Mouse (Mus musculus): Measurements from ENCODE around the gene Lamp2.
"Not testable (repeated sequence)": the region's sequence is repeated elsewhere in the genome, so short reads cannot be mapped to it uniquely, and the experiment has no call there.

The Lamp2 gene

GRCm38 (mm10) chrX:38426043-38426442, 30.2 kb downstream of the Lamp2 start:
- DNase-seq (ENCODE audit: low spot score in 2 of 2) = no peak

- no peak for DNase-seq (ENCODE audit: low spot score in 2 of 2)
Observed at GRCm38 (mm10) chrX:38423096-38423495, 33.2 kb downstream of the Lamp2 start.

DNA sequence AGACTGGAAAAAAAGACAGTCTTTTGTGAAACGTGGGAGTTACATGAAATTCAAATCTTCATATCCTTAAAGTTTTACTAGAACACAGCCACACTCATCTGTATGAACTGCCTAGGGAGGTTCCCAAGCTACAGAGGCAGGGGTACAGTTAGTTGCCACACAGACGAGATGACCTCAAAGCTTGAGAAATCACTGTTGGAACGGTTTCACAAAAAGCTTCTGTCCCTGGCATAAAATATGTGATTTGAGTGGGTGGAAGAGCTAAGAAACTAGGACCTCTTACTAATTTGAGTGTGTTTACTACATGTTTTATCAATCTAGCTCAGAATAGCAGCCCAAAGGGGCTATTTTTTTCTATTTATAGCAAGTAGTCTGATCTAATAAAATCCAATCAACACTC, 33.9 kb downstream of the Lamp2 start:
- DNase-seq (ENCODE audit: low spot score in 2 of 2) = no peak

GRCm38 (mm10) chrX:38403879-38404278, 52.4 kb downstream of the Lamp2 start:
- no peak for DNase-seq (ENCODE audit: low spot score in 2 of 2)

GRCm38 (mm10) chrX:38402981-38403380, 53.3 kb downstream of the Lamp2 start:
- DNase-seq (ENCODE audit: low spot score in 2 of 2) = no peak

DNA sequence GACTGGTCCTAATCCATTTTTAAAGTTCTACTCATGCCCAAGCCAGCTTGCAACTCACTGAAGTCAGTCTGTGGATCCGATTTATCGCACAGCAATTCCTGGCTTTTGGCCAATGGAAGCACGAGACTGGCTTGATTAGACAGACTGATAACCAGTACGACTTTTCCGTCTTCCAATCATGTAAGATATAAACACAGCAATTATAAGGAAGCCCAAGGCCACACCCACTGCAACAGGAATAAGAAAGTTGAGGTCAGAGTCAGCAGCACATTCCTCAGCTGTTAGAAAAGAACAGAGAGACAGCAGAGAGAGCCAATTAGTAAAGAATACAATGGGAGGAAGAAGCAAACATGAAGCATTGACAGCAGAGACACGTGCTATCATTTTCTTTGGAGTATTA, 54.2 kb downstream of the Lamp2 start:
- no peak for DNase-seq (ENCODE audit: low spot score in 2 of 2)

DNA sequence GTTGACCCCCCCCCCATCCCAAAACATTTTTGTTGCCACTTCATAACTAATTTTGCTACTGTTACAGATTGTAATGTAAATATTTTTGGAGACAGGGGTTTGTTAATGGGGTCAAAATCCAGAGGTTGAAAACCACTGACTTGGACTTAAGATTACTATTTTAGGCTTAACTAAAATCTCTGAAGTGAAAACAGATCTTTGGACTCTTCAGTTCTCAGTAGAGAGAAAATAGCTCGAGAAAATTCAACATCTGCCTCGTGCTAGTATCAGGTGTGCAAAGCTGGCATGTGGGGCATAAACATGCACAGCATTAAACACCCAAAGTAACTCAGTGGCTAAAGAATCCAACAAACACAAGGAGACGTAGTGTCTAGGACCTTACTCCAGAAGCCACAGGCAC, 55.6 kb downstream of the Lamp2 start:
- no peak for DNase-seq (ENCODE audit: low spot score in 2 of 2)

DNA sequence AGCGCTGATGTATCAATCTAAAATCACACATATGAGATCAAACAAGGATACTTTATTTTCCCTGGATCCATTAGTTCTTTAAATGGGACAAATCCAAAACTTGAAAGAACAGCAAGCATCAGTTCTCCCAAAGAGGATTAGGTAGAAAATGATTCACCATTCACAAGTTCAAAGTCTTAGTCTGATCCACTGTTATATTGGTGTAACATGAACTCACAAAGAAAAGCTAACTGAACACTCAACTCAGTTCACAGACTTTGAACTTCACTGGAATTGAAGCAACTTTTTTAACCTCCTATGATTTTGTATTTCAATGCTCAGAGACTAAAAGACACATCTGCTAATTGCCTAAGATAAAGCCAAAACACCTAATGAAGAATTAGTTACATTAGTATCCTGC, 56.6 kb downstream of the Lamp2 start:
- DNase-seq (ENCODE audit: low spot score in 2 of 2) = no peak

DNA sequence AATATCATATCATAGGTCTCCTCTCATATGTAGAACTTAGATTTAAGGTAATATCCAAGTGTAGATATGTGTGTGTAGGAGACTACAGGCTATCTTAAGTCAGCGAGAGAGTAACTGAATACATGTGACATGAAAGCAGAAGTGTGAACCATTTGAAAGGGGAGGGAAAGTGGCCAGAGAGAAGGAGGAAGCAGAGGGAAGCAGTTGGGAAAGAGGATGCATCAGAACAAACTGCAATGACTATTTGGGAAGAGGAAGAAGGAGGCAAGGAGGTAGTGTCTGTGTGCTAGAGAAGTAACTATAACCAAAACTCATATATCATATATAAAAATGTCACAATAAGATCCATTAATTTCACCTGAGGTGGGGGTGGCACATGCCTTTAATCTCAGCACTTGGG, 83.1 kb downstream of the Lamp2 start:
- DNase-seq (ENCODE audit: low spot score in 2 of 2) = not testable (repeated sequence)

DNA sequence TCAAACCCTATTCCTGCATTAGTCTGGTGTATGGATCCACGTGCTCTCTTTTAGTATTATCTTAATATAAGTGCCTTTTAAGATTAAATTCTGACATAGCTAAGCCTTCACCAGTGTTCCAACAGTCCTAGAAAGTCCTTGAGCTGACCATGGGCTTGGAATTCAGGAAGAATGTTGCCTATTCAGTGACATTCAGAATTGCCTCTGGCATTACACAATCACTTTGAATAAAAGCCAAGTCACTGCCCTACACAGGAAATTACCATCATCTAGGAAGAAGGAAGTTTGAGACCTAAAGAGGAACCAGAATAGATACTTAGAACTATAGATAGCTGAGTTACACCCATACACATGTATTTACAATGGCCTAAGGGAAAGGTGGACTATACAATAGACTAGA, 91.6 kb downstream of the Lamp2 start:
- not testable (repeated sequence) for DNase-seq (ENCODE audit: low spot score in 2 of 2)

- DNase-seq (ENCODE audit: low spot score in 2 of 2) = no peak
Observed at GRCm38 (mm10) chrX:38362016-38362415, 94.2 kb downstream of the Lamp2 start.
